Mouse (Mus musculus): ENCODE data around the gene Hax1.

GRCm38 (mm10) chr3:90010291-90010690 is 11.7 kb upstream of the Hax1 start:
- TF ChIP-seq CTCF (conservative IDR thresholded peaks at IDR 0.05; ENCODE audit: insufficient read depth, insufficient read length, low read depth, low read length) (no peak), POLR2A (IDR thresholded peaks at IDR 0.05; ENCODE audit: low read depth, low read length) (no peak)

All from kidney, adult 2 months (tissue).